Mouse (Mus musculus): ENCODE data around the gene Ern2. TPM values are rescaled to one million over a fixed set of nuclear protein-coding genes. Genes with fewer than 3 reads are reported as not detected.

Ern2 gene
- polyA plus RNA-seq, 1 experiment from 2014 or later = 0.33 TPM

Other genes starting within 250 kb of the Ern2 start
- 7.8 and 11.0 TPM in 2 replicates for gene Cog7, start 204.5 kb downstream of the Ern2 start, polyA plus RNA-seq (2014; fragmentation: Nextera tagmentation; extraction: Ambion mirVana)
- gene Gga2, start 165.0 kb downstream of the Ern2 start, polyA plus RNA-seq (2014; fragmentation: Nextera tagmentation; extraction: Ambion mirVana) = 28.0 and 32.1 TPM in 2 replicates
- gene Ubfd1, start 119.0 kb downstream of the Ern2 start, polyA plus RNA-seq (2014; fragmentation: Nextera tagmentation; extraction: Ambion mirVana) = 69.9 and 76.5 TPM in 2 replicates
- gene Ears2, start 118.9 kb downstream of the Ern2 start, polyA plus RNA-seq (2014; fragmentation: Nextera tagmentation; extraction: Ambion mirVana) = 11.8 TPM in 2 replicates
- gene Ndufab1, start 84.3 kb downstream of the Ern2 start, polyA plus RNA-seq (2014; fragmentation: Nextera tagmentation; extraction: Ambion mirVana) = 510 and 563 TPM in 2 replicates
- 7.2 TPM in 2 replicates for gene Palb2, start 53.2 kb downstream of the Ern2 start, polyA plus RNA-seq (2014; fragmentation: Nextera tagmentation; extraction: Ambion mirVana)
- 162 and 166 TPM in 2 replicates for gene Dctn5, start 53.2 kb downstream of the Ern2 start, polyA plus RNA-seq (2014; fragmentation: Nextera tagmentation; extraction: Ambion mirVana)
- 47.7 and 48.4 TPM in 2 replicates for gene Plk1, start 26.8 kb downstream of the Ern2 start, polyA plus RNA-seq (2014; fragmentation: Nextera tagmentation; extraction: Ambion mirVana)
- 0.66 and 0.79 TPM in 2 replicates for gene Chp2, start 33.3 kb upstream of the Ern2 start, polyA plus RNA-seq (2014; fragmentation: Nextera tagmentation; extraction: Ambion mirVana)
- gene Prkcb, start 102.5 kb upstream of the Ern2 start, polyA plus RNA-seq (2014; fragmentation: Nextera tagmentation; extraction: Ambion mirVana) = 29.4 and 39.3 TPM in 2 replicates